Mouse (Mus musculus): ENCODE data around the gene Itprid2.

- TF ChIP-seq GATA1 (IDR thresholded peaks at IDR 0.05; ENCODE audit: low read length) = no peak
- no peak for TF ChIP-seq TAL1 (IDR thresholded peaks at IDR 0.05; ENCODE audit: low read length)
Observed at GRCm38 (mm10) chr2:79681672-79682071, 46.5 kb downstream of the Itprid2 start.
